Mouse (Mus musculus) left cerebral cortex, adult 9 months (tissue): ENCODE results near the gene Adamts15.

Experiments
- DNase-seq, 2 experiments: peaks; one replicate each; pipeline ENCODE4 v3.0.0; 2022; ENCODE audit warnings: low spot score in 2 of 2

Adamts15 gene

GRCm38 (mm10) chr9:30921261-30922103, 770 bp downstream of the Adamts15 start:
- no peak for DNase-seq

GRCm38 (mm10) chr9:30920736-30921135, 1.5 kb downstream of the Adamts15 start:
- DNase-seq, result peak in 1 of 2 experiments; percentile 29

- DNase-seq, result no peak
These were observed 2.6 kb downstream of the Adamts15 start for GRCm38 (mm10) chr9:30919686-30920085.

GRCm38 (mm10) chr9:30918466-30919356, 3.5 kb downstream of the Adamts15 start:
- no peak for DNase-seq

GRCm38 (mm10) chr9:30916266-30916968, 5.8 kb downstream of the Adamts15 start:
- DNase-seq, result no peak

- DNase-seq, result no peak
These were observed 8.0 kb downstream of the Adamts15 start for GRCm38 (mm10) chr9:30914241-30914640.

GRCm38 (mm10) chr9:30913429-30913828, 8.8 kb downstream of the Adamts15 start:
- DNase-seq, result no peak

GRCm38 (mm10) chr9:30912161-30912560, 10.1 kb downstream of the Adamts15 start:
- no peak for DNase-seq

GRCm38 (mm10) chr9:30910491-30910890, 11.8 kb downstream of the Adamts15 start:
- no peak for DNase-seq

GRCm38 (mm10) chr9:30908973-30909372, 13.3 kb downstream of the Adamts15 start:
- DNase-seq, result no peak

- no peak for DNase-seq
These were observed 14.0 kb downstream of the Adamts15 start for GRCm38 (mm10) chr9:30908296-30908690.

- DNase-seq, result no peak
These were observed 14.5 kb downstream of the Adamts15 start for GRCm38 (mm10) chr9:30907677-30908295.

GRCm38 (mm10) chr9:30906426-30906825, 15.8 kb downstream of the Adamts15 start:
- DNase-seq, result no peak

GRCm38 (mm10) chr9:30905861-30906260, 16.4 kb downstream of the Adamts15 start:
- DNase-seq, result no peak

GRCm38 (mm10) chr9:30903266-30903665, 19.0 kb downstream of the Adamts15 start:
- no peak for DNase-seq

GRCm38 (mm10) chr9:30902641-30903040, 19.6 kb downstream of the Adamts15 start:
- DNase-seq, result no peak

GRCm38 (mm10) chr9:30902152-30902551, 20.1 kb downstream of the Adamts15 start:
- no peak for DNase-seq

GRCm38 (mm10) chr9:30897169-30897568, 25.1 kb downstream of the Adamts15 start:
- no peak for DNase-seq

GRCm38 (mm10) chr9:30896752-30897151, 25.5 kb downstream of the Adamts15 start:
- DNase-seq, result peak; percentile 9 to 40

- no peak for DNase-seq
These were observed 26.6 kb downstream of the Adamts15 start for GRCm38 (mm10) chr9:30895618-30896017.

- DNase-seq, result no peak
These were observed 36.0 kb downstream of the Adamts15 start for GRCm38 (mm10) chr9:30886276-30886675.
